18 mouse cellular contexts compared by ENCODE assay signal in the genomic region with DNA sequence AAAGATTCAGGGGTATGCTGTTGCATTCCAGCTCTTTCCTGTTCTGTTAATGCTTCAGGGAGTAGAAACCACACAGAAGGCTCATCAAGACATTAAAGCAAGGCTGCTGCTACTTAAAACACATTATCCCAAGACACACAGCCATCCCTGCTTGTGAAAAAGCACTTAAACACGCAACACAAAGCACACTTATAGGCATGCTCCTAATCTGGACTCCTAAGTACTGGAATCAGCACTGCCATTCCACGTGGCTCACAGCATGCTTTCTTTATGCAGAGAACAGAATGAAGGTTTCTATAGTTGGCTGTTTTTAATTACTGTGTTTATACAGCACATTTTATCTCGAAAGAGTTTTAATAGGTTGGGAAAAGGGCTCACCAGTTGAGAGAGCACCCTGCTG.
DNase-seq lines count a peak whose midpoint lies in the region; ATAC-seq and TF ChIP-seq lines count a peak whose summit lies in the region.
"Had no signal": no experiment of that assay in that cellular context is flagged by ENCODE, and none has a peak within 500 bp of the region (broad histone marks: within the 10 kb centered on the region; RNA-seq: fewer than 3 reads in every experiment).

No protein-coding gene starts in this region.

- no peak overlapping the region for H3K27ac ChIP-seq in hindbrain, embryonic 10.5 days
- H3K27ac ChIP-seq in hindbrain, embryonic 12.5 days, result no peak overlapping the region
- no peak overlapping the region for H3K27ac ChIP-seq in hindbrain, postnatal 0 days
- H3K27ac ChIP-seq: liver, embryonic 15.5 days had no signal

- no peak for ATAC-seq in hindbrain, embryonic 12.5 days (ENCODE audit: low FRiP score)
- peak; percentile 29; the same call in 1 of the 2 replicates for ATAC-seq in hindbrain, postnatal 0 days
- ATAC-seq in CD4-positive, CD25-positive, alpha-beta regulatory T cell, adult 4 months, result no peak
- ATAC-seq: activated CD4-positive, CD25-positive, alpha-beta regulatory T cell, adult 4 months; Patski had no signal

- peak; percentile 2 for DNase-seq in hindbrain, embryonic 10.5 days (ENCODE audit: low spot score)
- DNase-seq in brain, adult 2 months (ENCODE audit: low read depth, low spot score), result peak; percentile 12
- DNase-seq in embryo, embryonic 11 days, result peak; percentile 16
- peak; percentile 10 for DNase-seq in hindbrain, postnatal 0 days (ENCODE audit: low spot score)
- no peak for DNase-seq in urinary bladder, postnatal 10 days (ENCODE audit: low spot score)
- DNase-seq: adrenal gland, postnatal 25 days; cerebellum, adult 8-10 months; kidney, adult 9 months; kidney, postnatal 36 days; layer of hippocampus, adult 9-11 months; lung, postnatal 10 days; spleen, adult 18-20 months; thymus, adult 2 months had no signal

- 45% methylated on average over 3 of the region's 3 CpGs for WGBS in hindbrain, embryonic 10.5 days
- 37% methylated on average over 3 of the region's 3 CpGs for WGBS in hindbrain, embryonic 12.5 days
- 31% methylated on average over 3 of the region's 3 CpGs for WGBS in hindbrain, postnatal 0 days

- H3K4me1 ChIP-seq in hindbrain, embryonic 10.5 days (replicated peaks), result no peaks in the 10 kb centered on the region
- H3K4me1 ChIP-seq in hindbrain, embryonic 12.5 days, result no peaks in the 10 kb centered on the region
- no peaks in the 10 kb centered on the region for H3K4me1 ChIP-seq in hindbrain, postnatal 0 days (ENCODE audit: insufficient read depth, low read length)
- H3K4me1 ChIP-seq: liver, embryonic 15.5 days had no signal

- no peak overlapping the region for H3K9ac ChIP-seq in hindbrain, embryonic 12.5 days
- no peak overlapping the region for H3K9ac ChIP-seq in hindbrain, postnatal 0 days (replicated peaks; ENCODE audit: low read length)
- H3K9ac ChIP-seq: liver, embryonic 15.5 days had no signal

- no peak overlapping the region for H3K4me3 ChIP-seq in hindbrain, embryonic 10.5 days
- no peak overlapping the region for H3K4me3 ChIP-seq in hindbrain, embryonic 12.5 days
- no peak overlapping the region for H3K4me3 ChIP-seq in hindbrain, postnatal 0 days (ENCODE audit: low read length)
- H3K4me3 ChIP-seq: liver, embryonic 15.5 days had no signal

- no peaks in the 10 kb centered on the region for H3K9me3 ChIP-seq in hindbrain, embryonic 10.5 days
- no peaks in the 10 kb centered on the region for H3K9me3 ChIP-seq in hindbrain, embryonic 12.5 days (replicated peaks)
- no peaks in the 10 kb centered on the region for H3K9me3 ChIP-seq in hindbrain, postnatal 0 days (ENCODE audit: low read length)
- H3K9me3 ChIP-seq: liver, embryonic 15.5 days had no signal

- H3K4me2 ChIP-seq in hindbrain, embryonic 12.5 days (replicated peaks), result no peak overlapping the region
- H3K4me2 ChIP-seq in hindbrain, postnatal 0 days (ENCODE audit: low read depth, low read length), result no peak overlapping the region
- H3K4me2 ChIP-seq: liver, embryonic 15.5 days had no signal

- no peaks in the 10 kb centered on the region for H3K27me3 ChIP-seq in hindbrain, embryonic 10.5 days (ENCODE audit: insufficient read depth, poor library complexity, severe bottlenecking)
- no peaks in the 10 kb centered on the region for H3K27me3 ChIP-seq in hindbrain, embryonic 12.5 days
- H3K27me3 ChIP-seq in hindbrain, postnatal 0 days (ENCODE audit: insufficient read depth, low read length), result no peaks in the 10 kb centered on the region
- H3K27me3 ChIP-seq: liver, embryonic 15.5 days had no signal

- no peaks in the 10 kb centered on the region for H3K36me3 ChIP-seq in hindbrain, embryonic 10.5 days
- no peaks in the 10 kb centered on the region for H3K36me3 ChIP-seq in hindbrain, embryonic 12.5 days
- H3K36me3 ChIP-seq in hindbrain, postnatal 0 days (ENCODE audit: insufficient read depth, low read length), result no peaks in the 10 kb centered on the region
- H3K36me3 ChIP-seq: liver, embryonic 15.5 days had no signal

- no peak for TF ChIP-seq CTCF in hindbrain, postnatal 0 days (IDR thresholded peaks at IDR 0.05; ENCODE audit: low read depth)
